Mouse (Mus musculus) liver, embryonic 14.5 days (tissue): ENCODE data around the gene Slc25a51.

Experiments
- CTCF ChIP-seq: IDR thresholded peaks from 2 replicates; pipeline ENCODE4 v1.5.1; 2016; ENCODE audit warnings: antibody characterized with exemption, low read depth, control low read depth
- EP300 ChIP-seq: IDR thresholded peaks from 2 replicates; pipeline ENCODE4 v1.6.1; 2016; ENCODE audit warnings: antibody characterized with exemption, low read depth

DNA sequence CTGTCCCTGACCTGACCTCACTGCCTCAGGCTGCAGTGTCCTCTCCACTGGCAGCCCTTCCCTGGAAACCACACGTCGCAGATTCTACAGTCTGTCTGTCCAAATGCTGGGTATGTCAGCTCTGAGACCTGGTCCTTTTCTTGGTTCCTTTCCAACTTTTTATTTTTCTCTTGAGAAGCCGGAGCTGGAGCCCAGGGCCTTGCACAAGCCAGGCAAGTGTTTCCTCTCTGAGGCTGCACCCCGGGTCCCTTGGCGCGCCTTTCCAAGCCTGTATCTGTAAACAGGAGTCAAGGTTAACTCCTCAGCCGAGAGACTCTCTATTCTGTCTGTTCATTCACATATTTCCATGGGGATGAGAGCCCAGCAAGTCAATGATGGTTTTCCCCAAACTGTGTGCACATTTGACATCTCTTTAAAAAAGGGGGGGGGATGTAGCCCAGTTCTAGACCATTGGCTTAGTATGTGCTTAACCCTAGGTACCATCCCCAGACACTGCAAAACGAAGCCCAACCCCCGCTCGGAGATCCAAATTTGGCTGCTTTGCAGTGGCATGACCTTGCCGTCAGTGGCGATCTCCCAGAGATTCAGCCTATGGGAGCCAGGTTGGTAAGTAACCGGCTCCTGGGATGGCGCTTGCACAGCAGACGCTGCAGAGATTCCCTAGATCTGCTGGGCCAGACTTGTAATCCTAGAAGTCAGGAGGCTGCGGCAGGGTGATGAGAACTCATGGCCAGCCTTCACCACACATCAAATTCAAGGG lies 4.0 kb upstream of the Slc25a51 start:
- no peak for TF ChIP-seq CTCF
- TF ChIP-seq EP300: no peak
